ENCODE assay signal across 8 mouse cellular contexts in the genomic region with DNA sequence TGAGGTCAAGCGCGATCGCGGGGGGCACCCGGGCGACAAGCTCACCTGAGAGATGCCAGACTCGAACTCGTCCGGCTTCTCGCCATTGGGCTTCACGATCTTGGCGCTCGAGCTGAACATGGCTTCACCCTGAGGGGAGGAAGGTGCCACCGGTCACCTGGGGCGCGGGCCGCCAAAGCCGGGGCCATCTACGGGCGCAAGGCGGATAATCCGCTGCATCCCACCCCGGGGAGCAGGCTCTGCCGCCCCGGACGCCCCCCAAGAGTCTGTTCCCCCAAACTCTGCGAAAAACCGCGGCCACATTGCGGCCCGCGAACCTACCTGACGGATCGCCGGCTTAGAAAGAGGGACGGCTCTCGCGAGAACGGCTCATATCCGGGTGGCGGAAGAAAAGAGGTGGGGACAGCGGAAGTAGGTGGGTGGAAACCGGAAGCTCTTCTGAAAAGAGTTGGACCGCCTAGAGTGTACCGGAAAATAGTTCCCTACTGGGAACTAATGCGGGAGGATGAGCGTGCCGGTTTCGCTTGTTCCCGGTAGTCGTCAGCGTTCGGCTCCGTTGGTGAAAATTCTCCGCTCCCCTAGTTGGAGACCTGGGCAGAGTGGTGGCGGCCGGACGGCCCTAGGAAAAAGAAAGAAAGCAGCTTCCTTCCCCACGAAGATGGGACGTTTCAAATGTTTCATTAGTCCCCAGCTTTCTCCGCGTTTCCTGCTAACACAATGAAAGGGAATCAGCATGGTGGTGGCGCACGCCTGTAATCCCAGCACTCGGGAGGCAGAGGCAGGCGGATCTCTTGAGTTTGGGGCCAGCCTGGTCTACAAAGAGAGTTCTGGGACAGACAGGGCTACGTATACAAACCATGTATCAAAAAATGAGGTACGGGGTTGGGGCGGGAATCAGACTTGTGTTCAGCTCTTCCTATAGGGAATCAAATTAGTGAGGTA. TPM values are rescaled to one million over a fixed set of nuclear protein-coding genes. Genes with fewer than 3 reads are reported as not detected.
DNase-seq lines count a peak whose midpoint lies in the region; ATAC-seq and TF ChIP-seq lines count a peak whose summit lies in the region.

A gene (minus strand): TSS at position 419 of the 942 bp plus-strand sequence.

- peak within 1 kb of the TSS; percentile 97 for H3K9ac ChIP-seq in ES-Bruce4 (ENCODE audit: low read depth, poor library complexity, severe bottlenecking)
- peak within 1 kb of the TSS; percentile 99 for H3K9ac ChIP-seq in forebrain, embryonic 13.5 days
- peak within 1 kb of the TSS; percentile 96 for H3K9ac ChIP-seq in liver, postnatal 0 days (replicated peaks)
- peak within 1 kb of the TSS; percentile 94 for H3K9ac ChIP-seq in neural tube, embryonic 14.5 days (replicated peaks; ENCODE audit: low read depth, low read length)

- intact Hi-C loops in heart, postnatal 10 days (cut with DNase I): loop anchor here (5.0 kb wide), 1 partner anchor 111 kb away; no protein-coding TSS in a partner anchor

- TF ChIP-seq CTCF in ES-Bruce4 (IDR thresholded peaks at IDR 0.05; ENCODE audit: low read depth, low read length): no peak
- no peak for TF ChIP-seq CTCF in liver, postnatal 0 days (IDR thresholded peaks at IDR 0.05; ENCODE audit: low read depth)

- peaks cover 2% of the 10 kb centered on the region for H3K4me1 ChIP-seq in ES-Bruce4 (ENCODE audit: control insufficient read depth, insufficient read depth, low read length)
- H3K4me1 ChIP-seq in forebrain, embryonic 13.5 days: peaks cover 17% of the 10 kb centered on the region
- H3K4me1 ChIP-seq in liver, postnatal 0 days (ENCODE audit: insufficient read depth): peaks cover 11% of the 10 kb centered on the region
- H3K4me1 ChIP-seq in neural tube, embryonic 14.5 days (ENCODE audit: control insufficient read depth, insufficient read depth, low read length): peaks cover 8% of the 10 kb centered on the region

- peak within 1 kb of the TSS; percentile 82 for H3K4me2 ChIP-seq in forebrain, embryonic 13.5 days
- H3K4me2 ChIP-seq in liver, postnatal 0 days (ENCODE audit: low read depth, low read length): peak within 1 kb of the TSS; percentile 78
- H3K4me2 ChIP-seq in neural tube, embryonic 14.5 days (ENCODE audit: low read depth, low read length): peak within 1 kb of the TSS; percentile 60

- WGBS in forebrain, embryonic 13.5 days: 7% methylated on average over 69 of the region's 69 CpGs
- WGBS in large intestine, adult 2 months: 5% methylated on average over 69 of the region's 69 CpGs
- WGBS in liver, postnatal 0 days (ENCODE audit: insufficient replicate concordance): 4% methylated on average over 68 of the region's 69 CpGs
- WGBS in neural tube, embryonic 14.5 days: 6% methylated on average over 69 of the region's 69 CpGs

- TF ChIP-seq EP300 in ES-Bruce4 (IDR thresholded peaks at IDR 0.05; ENCODE audit: insufficient read depth, low read depth, low read length): no peak
- peak; percentile 92 for TF ChIP-seq EP300 in liver, postnatal 0 days (IDR thresholded peaks at IDR 0.05; ENCODE audit: low read depth)

- DNase-seq in heart, postnatal 10 days: peak; percentile 96 to 97
- peak; percentile 76 for DNase-seq in large intestine, adult 2 months (ENCODE audit: low read depth, low spot score)
- DNase-seq in liver, postnatal 0 days: peak; percentile 94
- DNase-seq in testis, postnatal 10 days (ENCODE audit: low spot score): peak; percentile 91

- peak; percentile 96 for ATAC-seq in cerebellum, adult (ENCODE audit: insufficient number of reproducible peaks, low FRiP score, low TSS enrichment)
- peak; percentile 98 for ATAC-seq in forebrain, embryonic 13.5 days
- ATAC-seq in liver, postnatal 0 days: peak; percentile 99
- ATAC-seq in neural tube, embryonic 14.5 days (ENCODE audit: low read depth): peak; percentile 98

- peak; percentile 65 for TF ChIP-seq POLR2A in ES-Bruce4 (IDR thresholded peaks at IDR 0.05; ENCODE audit: insufficient read depth, low read length)

- H3K36me3 ChIP-seq in ES-Bruce4 (ENCODE audit: control insufficient read depth, insufficient read depth, low read length, poor library complexity, severe bottlenecking): peaks cover 46% of the 10 kb centered on the region
- H3K36me3 ChIP-seq in forebrain, embryonic 13.5 days (ENCODE audit: poor library complexity, severe bottlenecking): peaks cover 37% of the 10 kb centered on the region
- H3K36me3 ChIP-seq in liver, postnatal 0 days (replicated peaks; ENCODE audit: insufficient read depth, low read length): peaks cover 36% of the 10 kb centered on the region
- peaks cover 29% of the 10 kb centered on the region for H3K36me3 ChIP-seq in neural tube, embryonic 14.5 days (ENCODE audit: control insufficient read depth, insufficient read depth, low read length)

- H3K9me3 ChIP-seq in ES-Bruce4 (replicated peaks; ENCODE audit: control insufficient read depth, insufficient read depth, low read length, poor library complexity, severe bottlenecking): no peaks in the 10 kb centered on the region
- no peaks in the 10 kb centered on the region for H3K9me3 ChIP-seq in forebrain, embryonic 13.5 days (replicated peaks)
- H3K9me3 ChIP-seq in liver, postnatal 0 days (ENCODE audit: low read length): no peaks in the 10 kb centered on the region
- H3K9me3 ChIP-seq in neural tube, embryonic 14.5 days (ENCODE audit: control insufficient read depth, low read length): no peaks in the 10 kb centered on the region

- peak within 1 kb of the TSS; percentile 60 for H3K27ac ChIP-seq in ES-Bruce4 (ENCODE audit: insufficient read depth, low read length)
- H3K27ac ChIP-seq in forebrain, embryonic 13.5 days: peak within 1 kb of the TSS; percentile 88
- peak within 1 kb of the TSS; percentile 89 for H3K27ac ChIP-seq in liver, postnatal 0 days (ENCODE audit: low read depth)
- peak within 1 kb of the TSS; percentile 87 for H3K27ac ChIP-seq in neural tube, embryonic 14.5 days (ENCODE audit: low read depth, low read length)

- H3K4me3 ChIP-seq in ES-Bruce4 (ENCODE audit: low read depth, low read length): peak within 1 kb of the TSS; percentile 93
- peak within 1 kb of the TSS; percentile 92 for H3K4me3 ChIP-seq in forebrain, embryonic 13.5 days
- peak within 1 kb of the TSS; percentile 85 for H3K4me3 ChIP-seq in liver, postnatal 0 days (ENCODE audit: low read depth, low read length)
- peak within 1 kb of the TSS; percentile 86 for H3K4me3 ChIP-seq in neural tube, embryonic 14.5 days (ENCODE audit: low read depth, low read length)

- no peaks in the 10 kb centered on the region for H3K27me3 ChIP-seq in ES-Bruce4 (ENCODE audit: control insufficient read depth, insufficient read depth, low read length, poor library complexity, severe bottlenecking)
- no peaks in the 10 kb centered on the region for H3K27me3 ChIP-seq in forebrain, embryonic 13.5 days
- H3K27me3 ChIP-seq in liver, postnatal 0 days (ENCODE audit: insufficient read depth, low read length): no peaks in the 10 kb centered on the region
- H3K27me3 ChIP-seq in neural tube, embryonic 14.5 days (ENCODE audit: control insufficient read depth, insufficient read depth, low read length): no peaks in the 10 kb centered on the region

RNA-seq across cellular contexts. Expression of the gene that starts here (rescaled TPM):
- polyA plus RNA-seq in ES-Bruce4 (2011; ENCODE audit: insufficient read depth, insufficient read length, low read depth, missing spikeins): 1,062 and 1,139 TPM in 2 replicates
- polyA plus RNA-seq in forebrain, embryonic 13.5 days (2015; fragmentation: Nextera tagmentation; extraction: Ambion mirVana): 536 and 650 TPM in 2 replicates
- 100 to 1,000 TPM; 378 to 389 TPM for total RNA-seq in heart, postnatal 10 days (2021)
- polyA plus RNA-seq in large intestine, adult 2 months (2012; rRNA removed): 244 and 280 TPM in 2 replicates
- polyA plus RNA-seq in liver, postnatal 0 days (2015; fragmentation: Nextera tagmentation; extraction: Ambion mirVana): 493 and 504 TPM in 2 replicates
- polyA plus RNA-seq in neural tube, embryonic 14.5 days (2014; fragmentation: Nextera tagmentation; extraction: Ambion mirVana): 537 and 647 TPM in 2 replicates

Comparison
In these comparisons a context has a peak if more than half of its experiments do, and no peak if none do; other contexts are left out.
1. Peak in every context shown above with its lines: DNase-seq, ATAC-seq, H3K4me3 ChIP-seq and H3K27ac ChIP-seq.